Mouse (Mus musculus) CH12.LX (cell line): Measurements from ENCODE around the gene Ntsr1.

Experiments used
- CHD1 ChIP-seq: IDR thresholded peaks from 2 replicates; pipeline ENCODE4 v1.6.1; 2012; ENCODE audit warnings: low read depth, low read length, improper control_type of control experiment, inconsistent platforms
- CHD2 ChIP-seq: IDR thresholded peaks from 2 replicates; pipeline ENCODE4 v1.6.1; 2011; ENCODE audit warnings: low read length, improper control_type of control experiment
- CTCF ChIP-seq, 2 experiments: IDR thresholded peaks in 1 of 2; conservative IDR thresholded peaks in 1 of 2; 2 replicates each; pipeline ENCODE4 v1.5.1; 2011 to 2012; ENCODE audit warnings: low read depth in 2 of 2, low read length in 2 of 2, improper control_type of control experiment in 1 of 2, inconsistent platforms in 1 of 2, mild to moderate bottlenecking in 1 of 2, moderate library complexity in 1 of 2
- ELF1 ChIP-seq: IDR thresholded peaks from 2 replicates; pipeline ENCODE4 v1.6.1; 2014; ENCODE audit warnings: low read depth, mild to moderate bottlenecking, inconsistent platforms, low read length, improper control_type of control experiment
- EP300 ChIP-seq: IDR thresholded peaks from 2 replicates; pipeline ENCODE4 v1.6.1; 2011; ENCODE audit warnings: low read length, improper control_type of control experiment
- MAFK ChIP-seq: IDR thresholded peaks from 2 replicates; pipeline ENCODE4 v1.6.1; 2011; ENCODE audit warnings: low read length, improper control_type of control experiment; ENCODE audit not compliant: insufficient replicate concordance
- MAX ChIP-seq: IDR thresholded peaks from 2 replicates; pipeline ENCODE4 v1.6.1; 2011; ENCODE audit warnings: low read length, improper control_type of control experiment
- MAZ ChIP-seq: IDR thresholded peaks from 2 replicates; pipeline ENCODE4 v1.6.1; 2012; ENCODE audit warnings: low read depth, mild to moderate bottlenecking, inconsistent platforms, low read length, improper control_type of control experiment, moderate library complexity
- MYC ChIP-seq: IDR thresholded peaks from 2 replicates; pipeline ENCODE4 v1.6.1; 2011; ENCODE audit warnings: low read depth, mild to moderate bottlenecking, improper control_type of control experiment, low read length
- NRF1 ChIP-seq: IDR thresholded peaks from 2 replicates; pipeline ENCODE4 v1.6.1; 2014; ENCODE audit warnings: low read depth, mild to moderate bottlenecking, inconsistent platforms, low read length, improper control_type of control experiment, moderate library complexity
- POLR2A ChIP-seq: IDR thresholded peaks from 2 replicates; pipeline ENCODE4 v1.6.1; 2011; ENCODE audit warnings: low read depth, mild to moderate bottlenecking, improper control_type of control experiment, low read length
- POLR2AphosphoS2 ChIP-seq: IDR thresholded peaks from 2 replicates; pipeline ENCODE4 v1.6.1; 2011; ENCODE audit warnings: low read depth, low read length, improper control_type of control experiment
- USF1 ChIP-seq: IDR thresholded peaks from 2 replicates; pipeline ENCODE4 v1.6.1; 2014; ENCODE audit warnings: low read depth, mild to moderate bottlenecking, inconsistent platforms, low read length, improper control_type of control experiment
- ZNF384 ChIP-seq: IDR thresholded peaks from 2 replicates; pipeline ENCODE4 v1.6.1; 2012; ENCODE audit warnings: low read depth, low read length, improper control_type of control experiment, inconsistent platforms

- TF ChIP-seq USF1: no peak
- TF ChIP-seq POLR2A: no peak
- no peak for TF ChIP-seq CHD2
- TF ChIP-seq MAX: no peak
- no peak for TF ChIP-seq CHD1
- no peak for TF ChIP-seq MAZ
- TF ChIP-seq ELF1: no peak
- TF ChIP-seq MYC: no peak
- TF ChIP-seq CTCF (conservative IDR thresholded peaks at IDR 0.05 in 1 of 2, IDR thresholded peaks at IDR 0.05 in 1 of 2; ENCODE audit: low read depth in 2 of 2, low read length in 2 of 2): no peak
- no peak for TF ChIP-seq ZNF384
- TF ChIP-seq NRF1: no peak
- no peak for TF ChIP-seq EP300
- TF ChIP-seq MAFK: no peak
- TF ChIP-seq POLR2AphosphoS2: no peak
Observed at GRCm38 (mm10) chr2:180488210-180488751, 11.5 kb upstream of the Ntsr1 start.
